Mouse (Mus musculus) bone marrow macrophage, adult 2 months (primary cell): Measurements from ENCODE around the gene Kcnip1.

Experiments
- CTCF ChIP-seq: IDR thresholded peaks from 2 replicates; pipeline ENCODE4 v1.5.1; 2012; ENCODE audit warnings: low read depth, mild to moderate bottlenecking, low read length, moderate library complexity
- POLR2A ChIP-seq: IDR thresholded peaks from 2 replicates; pipeline ENCODE4 v1.6.1; 2012; ENCODE audit warnings: mild to moderate bottlenecking, low read depth, low read length, borderline replicate concordance

DNA sequence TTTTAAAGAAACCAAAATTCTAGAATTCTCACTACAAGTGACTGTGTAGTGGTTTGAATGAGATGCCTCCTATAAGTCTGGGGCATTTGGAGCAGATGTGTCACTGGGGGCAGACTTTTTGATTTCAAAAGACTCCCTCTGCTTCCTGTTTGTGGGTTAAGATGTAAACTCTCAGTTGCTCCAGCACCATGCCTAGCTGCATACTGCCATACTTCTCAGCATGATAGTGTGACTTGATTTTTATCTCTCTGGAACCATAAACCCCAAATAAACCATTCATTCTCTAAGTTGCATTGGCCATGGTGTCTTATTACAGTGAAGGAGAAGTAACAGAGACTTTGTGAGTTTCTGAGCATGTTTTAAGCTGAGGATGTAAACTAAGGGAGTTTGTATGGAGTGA is 118.0 kb downstream of the Kcnip1 start:
- TF ChIP-seq CTCF (no peak), POLR2A (no peak)
